Mouse (Mus musculus): ENCODE measurements around the gene Arsj. TPM values are rescaled to one million over a fixed set of nuclear protein-coding genes. Genes with fewer than 3 reads are reported as not detected.

Gene Arsj
- polyA plus RNA-seq, 1 experiment: 0.91 TPM

- Histone ChIP-seq H3K4me1 (ENCODE audit: control insufficient read depth, insufficient read depth, low read length) (no peaks in the 10 kb centered on the region), H3K4me3 (replicated peaks; ENCODE audit: extremely low read depth, low read depth, low read length) (no peak overlapping the region)
- WGBS: 52% methylated on average over 2 of the region's 2 CpGs
- no peak for DNase-seq
- TF ChIP-seq CTCF (IDR thresholded peaks at IDR 0.05; ENCODE audit: insufficient read depth, low read length): no peak
- no peak for TF ChIP-seq POLR2A (IDR thresholded peaks at IDR 0.05; ENCODE audit: borderline replicate concordance, extremely low read depth, low read depth, low read length)
Measured at GRCm38 (mm10) chr3:126397451-126397850, 34.0 kb downstream of the Arsj start.

DNA sequence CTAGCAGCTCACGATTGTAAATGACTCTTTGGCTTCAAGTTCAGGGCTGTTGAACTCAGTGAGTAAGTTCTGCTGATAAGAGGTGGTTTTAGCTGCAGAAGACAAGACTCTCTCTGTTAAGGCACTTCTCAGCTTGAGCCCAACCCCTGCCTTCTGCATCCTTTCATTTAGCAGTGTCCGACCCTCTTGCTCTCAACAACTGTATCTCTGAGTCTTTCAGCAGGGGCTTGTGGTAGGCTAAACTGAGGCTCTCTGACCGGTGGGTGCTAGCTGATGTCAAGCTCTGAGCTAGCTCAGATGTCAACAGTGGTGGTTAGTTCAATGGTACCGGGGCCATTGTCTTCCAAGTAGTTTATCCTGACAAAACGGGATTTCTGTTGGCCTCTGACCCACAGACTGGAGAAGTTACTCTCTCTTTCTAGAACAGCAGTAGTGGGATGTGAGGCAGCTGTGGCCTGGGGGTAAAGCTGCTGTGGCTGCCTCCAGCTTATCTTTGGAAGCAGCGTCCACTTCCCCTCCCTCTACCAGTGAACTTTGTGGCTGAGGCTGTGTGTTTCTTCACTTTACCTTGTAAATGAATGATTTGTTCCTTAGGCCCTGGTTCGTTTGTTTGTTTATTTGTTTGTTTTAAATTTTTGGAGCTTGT is 34.6 kb downstream of the Arsj start:
- DNase-seq: no peak
- H3K4me3 ChIP-seq (replicated peaks; ENCODE audit: extremely low read depth, low read depth, low read length): no peak overlapping the region
- TF ChIP-seq CTCF (IDR thresholded peaks at IDR 0.05; ENCODE audit: insufficient read depth, low read length): no peak
- no peak for TF ChIP-seq POLR2A (IDR thresholded peaks at IDR 0.05; ENCODE audit: borderline replicate concordance, extremely low read depth, low read depth, low read length)
- H3K4me1 ChIP-seq (ENCODE audit: control insufficient read depth, insufficient read depth, low read length): no peaks in the 10 kb centered on the region
- WGBS: 40% methylated on average over 7 of the region's 7 CpGs

GRCm38 (mm10) chr3:126400726-126401125 is 37.2 kb downstream of the Arsj start:
- H3K4me3 ChIP-seq (replicated peaks; ENCODE audit: extremely low read depth, low read depth, low read length): no peak overlapping the region
- no peaks in the 10 kb centered on the region for H3K4me1 ChIP-seq (ENCODE audit: control insufficient read depth, insufficient read depth, low read length)
- TF ChIP-seq CTCF (IDR thresholded peaks at IDR 0.05; ENCODE audit: insufficient read depth, low read length): no peak
- DNase-seq: no peak
- 33% methylated on average over 4 of the region's 4 CpGs for WGBS

DNA sequence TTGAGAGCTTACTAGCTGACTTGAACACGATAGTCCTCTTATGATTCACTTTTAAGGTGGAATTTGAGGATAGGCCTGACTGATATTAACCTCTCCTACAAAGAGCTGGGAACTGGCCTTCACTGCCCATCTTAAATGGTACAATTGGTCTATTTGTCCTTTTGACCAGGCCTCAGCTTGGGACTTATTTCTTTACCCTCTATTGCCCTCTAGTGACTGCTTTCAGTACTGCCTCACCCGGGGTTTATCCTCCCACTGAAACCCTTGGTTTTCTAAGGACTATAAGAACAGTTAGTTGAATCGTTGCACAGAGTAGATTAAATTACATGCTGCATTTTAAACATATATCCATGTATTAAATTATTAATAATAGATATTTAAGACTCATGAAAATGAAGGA is 39.4 kb downstream of the Arsj start:
- TF ChIP-seq POLR2A (IDR thresholded peaks at IDR 0.05; ENCODE audit: borderline replicate concordance, extremely low read depth, low read depth, low read length) (no peak), CTCF (IDR thresholded peaks at IDR 0.05; ENCODE audit: insufficient read depth, low read length) (peak; percentile 25; the same call in 1 of the 2 replicates)
- 20% methylated on average over 3 of the region's 3 CpGs for WGBS
- H3K4me1 ChIP-seq (ENCODE audit: control insufficient read depth, insufficient read depth, low read length): no peaks in the 10 kb centered on the region
- peak; percentile 54 for DNase-seq
- no peak overlapping the region for H3K4me3 ChIP-seq (replicated peaks; ENCODE audit: extremely low read depth, low read depth, low read length)

DNA sequence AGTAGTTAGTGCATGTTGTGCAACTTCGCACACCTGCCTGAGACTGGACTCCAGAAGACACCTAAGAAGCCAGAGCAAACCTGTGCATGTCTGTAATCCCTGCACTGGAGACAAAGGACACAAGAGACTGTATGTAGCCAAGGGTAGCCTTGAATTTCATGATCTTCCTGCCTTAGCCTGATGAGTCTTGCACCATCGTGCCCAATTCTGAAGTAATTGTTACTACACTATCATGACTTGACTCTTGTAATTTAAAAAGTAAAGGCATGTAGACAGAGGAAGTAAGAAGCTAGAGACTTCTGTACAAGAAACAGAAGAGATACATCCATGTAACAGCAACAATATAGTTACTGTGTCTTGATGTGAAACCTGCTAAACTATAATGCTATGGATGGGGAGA is 40.7 kb downstream of the Arsj start:
- DNase-seq: no peak
- TF ChIP-seq POLR2A (IDR thresholded peaks at IDR 0.05; ENCODE audit: borderline replicate concordance, extremely low read depth, low read depth, low read length) (no peak), CTCF (IDR thresholded peaks at IDR 0.05; ENCODE audit: insufficient read depth, low read length) (no peak)
- WGBS: 83% methylated on average over 2 of the region's 2 CpGs
- no peak overlapping the region for H3K4me3 ChIP-seq (replicated peaks; ENCODE audit: extremely low read depth, low read depth, low read length)
- H3K4me1 ChIP-seq (ENCODE audit: control insufficient read depth, insufficient read depth, low read length): no peaks in the 10 kb centered on the region

- Histone ChIP-seq H3K4me3 (replicated peaks; ENCODE audit: extremely low read depth, low read depth, low read length) (no peak overlapping the region), H3K4me1 (ENCODE audit: control insufficient read depth, insufficient read depth, low read length) (no peaks in the 10 kb centered on the region)
- TF ChIP-seq POLR2A (IDR thresholded peaks at IDR 0.05; ENCODE audit: borderline replicate concordance, extremely low read depth, low read depth, low read length) (no peak), CTCF (IDR thresholded peaks at IDR 0.05; ENCODE audit: insufficient read depth, low read length) (no peak)
- no peak for DNase-seq
- WGBS: 91% methylated on average over 3 of the region's 3 CpGs
Measured at GRCm38 (mm10) chr3:126430524-126431064, 67.1 kb downstream of the Arsj start.

DNA sequence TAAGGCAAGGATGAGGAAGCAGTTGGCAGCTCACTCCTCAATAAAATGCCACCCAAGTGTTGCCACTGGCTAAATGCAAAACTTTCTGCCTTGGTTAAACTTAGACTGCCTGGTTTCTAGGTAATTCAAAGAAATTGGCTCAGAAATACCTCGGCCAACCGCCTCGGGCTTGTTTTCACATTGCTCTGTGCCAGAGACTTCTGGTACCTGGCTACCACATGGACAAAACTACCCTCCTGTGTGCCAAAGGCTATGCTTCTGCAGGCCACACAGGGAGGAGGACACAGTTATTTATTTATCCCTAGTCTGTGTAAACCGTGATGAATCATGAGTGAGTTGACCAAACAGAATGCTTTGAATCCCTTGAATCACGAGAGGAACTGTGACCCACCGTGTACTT is 75.8 kb downstream of the Arsj start:
- 67% methylated on average over 6 of the region's 6 CpGs for WGBS
- no peaks in the 10 kb centered on the region for H3K4me1 ChIP-seq (ENCODE audit: control insufficient read depth, insufficient read depth, low read length)
- DNase-seq: no peak
- TF ChIP-seq POLR2A (IDR thresholded peaks at IDR 0.05; ENCODE audit: borderline replicate concordance, extremely low read depth, low read depth, low read length) (no peak), CTCF (IDR thresholded peaks at IDR 0.05; ENCODE audit: insufficient read depth, low read length) (no peak)
- no peak overlapping the region for H3K4me3 ChIP-seq (replicated peaks; ENCODE audit: extremely low read depth, low read depth, low read length)

DNA sequence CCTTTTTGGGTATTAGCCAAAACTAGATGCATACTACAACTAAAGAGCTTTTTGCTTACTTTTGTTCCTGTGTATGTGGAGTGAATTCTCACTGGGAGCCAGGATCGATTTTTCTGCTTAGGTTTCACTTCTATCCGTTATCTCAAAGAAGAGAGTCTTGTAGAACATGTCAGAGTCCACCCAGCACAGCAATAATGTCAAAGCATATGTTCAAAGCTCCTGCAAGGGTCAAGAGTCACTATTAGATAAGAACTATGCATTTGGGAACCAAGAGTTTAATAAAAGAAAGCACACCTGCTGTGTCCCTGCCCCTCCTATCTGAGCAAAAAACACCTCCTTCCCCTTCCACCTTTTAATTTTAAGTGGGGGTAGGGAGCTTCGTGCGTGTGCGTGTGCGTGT is 85.6 kb downstream of the Arsj start:
- DNase-seq: no peak

DNA sequence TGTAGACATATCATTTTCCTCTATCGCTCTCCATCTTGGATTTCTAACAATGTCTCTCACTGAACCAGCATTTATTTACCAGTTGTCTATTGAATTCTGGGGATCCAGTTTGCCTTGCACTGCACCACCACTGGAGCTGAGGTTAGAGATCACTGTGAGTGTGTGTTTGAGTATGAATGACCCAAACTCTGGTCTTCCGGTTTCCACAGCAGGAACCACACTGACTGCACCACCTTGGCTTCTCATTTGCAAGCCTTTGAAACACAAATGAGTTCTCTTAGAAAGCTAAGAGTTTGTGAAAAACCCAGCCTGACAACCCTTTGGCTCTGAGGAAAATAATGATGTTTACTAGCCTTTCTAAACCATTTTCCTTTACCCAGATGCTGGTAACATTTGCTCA is 86.0 kb downstream of the Arsj start:
- no peak overlapping the region for H3K4me3 ChIP-seq (replicated peaks; ENCODE audit: extremely low read depth, low read depth, low read length)
- no peaks in the 10 kb centered on the region for H3K4me1 ChIP-seq (ENCODE audit: control insufficient read depth, insufficient read depth, low read length)
- no peak for DNase-seq
- TF ChIP-seq POLR2A (IDR thresholded peaks at IDR 0.05; ENCODE audit: borderline replicate concordance, extremely low read depth, low read depth, low read length) (no peak), CTCF (IDR thresholded peaks at IDR 0.05; ENCODE audit: insufficient read depth, low read length) (no peak)
- 48% methylated on average over 2 of the region's 2 CpGs for WGBS

More for the DNA sequence above, 85.6 kb downstream of the Arsj start:
- Histone ChIP-seq H3K4me1 (ENCODE audit: control insufficient read depth, insufficient read depth, low read length) (no peaks in the 10 kb centered on the region), H3K4me3 (replicated peaks; ENCODE audit: extremely low read depth, low read depth, low read length) (no peak overlapping the region)
- WGBS: 55% methylated on average over 6 of the region's 6 CpGs
- TF ChIP-seq POLR2A (IDR thresholded peaks at IDR 0.05; ENCODE audit: borderline replicate concordance, extremely low read depth, low read depth, low read length) (no peak), CTCF (IDR thresholded peaks at IDR 0.05; ENCODE audit: insufficient read depth, low read length) (no peak)

- Histone ChIP-seq H3K4me3 (replicated peaks; ENCODE audit: extremely low read depth, low read depth, low read length) (no peak overlapping the region), H3K4me1 (ENCODE audit: control insufficient read depth, insufficient read depth, low read length) (no peaks in the 10 kb centered on the region)
- WGBS: 54% methylated on average over 7 of the region's 7 CpGs
- no peak for DNase-seq
- TF ChIP-seq CTCF (IDR thresholded peaks at IDR 0.05; ENCODE audit: insufficient read depth, low read length) (no peak), POLR2A (IDR thresholded peaks at IDR 0.05; ENCODE audit: borderline replicate concordance, extremely low read depth, low read depth, low read length) (no peak)
Measured at GRCm38 (mm10) chr3:126455787-126456482, 92.5 kb downstream of the Arsj start.

Measured in lung, adult 2 months (tissue).